21 mouse cellular contexts compared by ENCODE assay signal in genomic region chr2:49940372-49940771, GRCm38 (mm10).
A peak's percentile ranks its signal among the peaks of the same experiment; 100 is the strongest.
DNase-seq lines count a peak whose midpoint lies in the region; ATAC-seq and TF ChIP-seq lines count a peak whose summit lies in the region.
"Had no signal": no experiment of that assay in that cellular context is flagged by ENCODE, and none has a peak within 500 bp of the region (broad histone marks: within the 10 kb centered on the region; RNA-seq: fewer than 3 reads in every experiment).

No protein-coding gene starts in this region.

- H3K4me2 ChIP-seq in embryonic facial prominence, embryonic 14.5 days (ENCODE audit: low read depth, low read length): no peak overlapping the region
- no peak overlapping the region for H3K4me2 ChIP-seq in heart, postnatal 0 days (ENCODE audit: low read depth, low read length)
- no peak overlapping the region for H3K4me2 ChIP-seq in lung, postnatal 0 days (replicated peaks; ENCODE audit: low read depth, low read length)
- H3K4me2 ChIP-seq: forebrain, embryonic 15.5 days; hindbrain, embryonic 13.5 days; liver, embryonic 12.5 days; midbrain, embryonic 15.5 days; stomach, embryonic 15.5 days had no signal

- no peak overlapping the region for H3K9ac ChIP-seq in embryonic facial prominence, embryonic 14.5 days (ENCODE audit: low read depth, low read length)
- H3K9ac ChIP-seq in heart, postnatal 0 days (replicated peaks; ENCODE audit: low read depth, low read length): no peak overlapping the region
- H3K9ac ChIP-seq in lung, postnatal 0 days (replicated peaks; ENCODE audit: low read depth): no peak overlapping the region
- H3K9ac ChIP-seq: forebrain, embryonic 15.5 days; hindbrain, embryonic 13.5 days; liver, embryonic 12.5 days; midbrain, embryonic 15.5 days; stomach, embryonic 15.5 days had no signal

- no peaks in the 10 kb centered on the region for H3K36me3 ChIP-seq in embryonic facial prominence, embryonic 14.5 days (ENCODE audit: control insufficient read depth, insufficient read depth, low read length)
- no peaks in the 10 kb centered on the region for H3K36me3 ChIP-seq in embryonic facial prominence, embryonic 10.5 days (replicated peaks)
- no peaks in the 10 kb centered on the region for H3K36me3 ChIP-seq in heart, postnatal 0 days (replicated peaks; ENCODE audit: control insufficient read depth, insufficient read depth, low read length)
- no peaks in the 10 kb centered on the region for H3K36me3 ChIP-seq in lung, postnatal 0 days (ENCODE audit: insufficient read depth, low read length)
- H3K36me3 ChIP-seq: forebrain, embryonic 15.5 days; G1E; hindbrain, embryonic 13.5 days; liver, embryonic 12.5 days; midbrain, embryonic 15.5 days; stomach, embryonic 15.5 days had no signal

- H3K4me1 ChIP-seq in embryonic facial prominence, embryonic 14.5 days (ENCODE audit: control insufficient read depth, insufficient read depth, low read length): no peaks in the 10 kb centered on the region
- H3K4me1 ChIP-seq in embryonic facial prominence, embryonic 10.5 days: no peaks in the 10 kb centered on the region
- no peaks in the 10 kb centered on the region for H3K4me1 ChIP-seq in heart, postnatal 0 days (ENCODE audit: control insufficient read depth, insufficient read depth)
- H3K4me1 ChIP-seq in lung, postnatal 0 days (ENCODE audit: insufficient read depth, low read depth, low read length): no peaks in the 10 kb centered on the region
- H3K4me1 ChIP-seq: forebrain, embryonic 15.5 days; hindbrain, embryonic 13.5 days; liver, embryonic 12.5 days; midbrain, embryonic 15.5 days; stomach, embryonic 15.5 days had no signal

- intact Hi-C loops in heart, postnatal 25 days (cut with DNase I): no loop called here

- no peak for TF ChIP-seq POLR2A in brain, embryonic 14.5 days (IDR thresholded peaks at IDR 0.05; ENCODE audit: borderline replicate concordance, extremely low read depth, insufficient read depth, insufficient read length, poor library complexity, severe bottlenecking)

- peak; percentile 60 for DNase-seq in embryonic facial prominence, embryonic 14.5 days (ENCODE audit: low spot score)
- no peak for DNase-seq in embryonic facial prominence, embryonic 10.5 days (ENCODE audit: low spot score)
- DNase-seq in heart, postnatal 0 days (ENCODE audit: low spot score): no peak
- DNase-seq in heart, postnatal 25 days (ENCODE audit: low spot score): no peak
- DNase-seq in lung, postnatal 0 days (ENCODE audit: low spot score): peak; percentile 12
- no peak for DNase-seq in lung, postnatal 4 days
- peak; percentile 64 for DNase-seq in brain, embryonic 14.5 days (ENCODE audit: low read depth)
- DNase-seq in cerebellum, postnatal 14 days: no peak
- DNase-seq: cerebellum, adult 9-11 months; embryo, embryonic 11 days; kidney, adult 9 months; kidney, postnatal 36 days; retina, postnatal 1 day; thymus, adult 18-20 months; thymus, postnatal 4 days had no signal

- no peak for TF ChIP-seq EP300 in heart, postnatal 0 days (IDR thresholded peaks at IDR 0.05; ENCODE audit: low read depth)
- TF ChIP-seq EP300 in lung, postnatal 0 days (IDR thresholded peaks at IDR 0.05): no peak

- no peaks in the 10 kb centered on the region for H3K27me3 ChIP-seq in embryonic facial prominence, embryonic 14.5 days (replicated peaks; ENCODE audit: control insufficient read depth, insufficient read depth, low read length)
- H3K27me3 ChIP-seq in embryonic facial prominence, embryonic 10.5 days (replicated peaks; ENCODE audit: low read depth, poor library complexity, severe bottlenecking): no peaks in the 10 kb centered on the region
- H3K27me3 ChIP-seq in heart, postnatal 0 days (ENCODE audit: control insufficient read depth, insufficient read depth, low read length): no peaks in the 10 kb centered on the region
- no peaks in the 10 kb centered on the region for H3K27me3 ChIP-seq in lung, postnatal 0 days (replicated peaks; ENCODE audit: insufficient read depth, low read length)
- H3K27me3 ChIP-seq: forebrain, embryonic 15.5 days; hindbrain, embryonic 13.5 days; liver, embryonic 12.5 days; midbrain, embryonic 15.5 days; stomach, embryonic 15.5 days had no signal

- no peak for TF ChIP-seq CTCF in heart, postnatal 0 days (IDR thresholded peaks at IDR 0.05; ENCODE audit: low read depth)
- no peak for TF ChIP-seq CTCF in lung, postnatal 0 days (IDR thresholded peaks at IDR 0.05)
- TF ChIP-seq CTCF in brain, embryonic 14.5 days (IDR thresholded peaks at IDR 0.05; ENCODE audit: borderline replicate concordance, extremely low read depth, insufficient read depth, insufficient read length): no peak

- no peaks in the 10 kb centered on the region for H3K9me3 ChIP-seq in embryonic facial prominence, embryonic 14.5 days (ENCODE audit: control insufficient read depth, low read length)
- no peaks in the 10 kb centered on the region for H3K9me3 ChIP-seq in embryonic facial prominence, embryonic 10.5 days
- no peaks in the 10 kb centered on the region for H3K9me3 ChIP-seq in heart, postnatal 0 days (replicated peaks; ENCODE audit: control insufficient read depth, low read length)
- H3K9me3 ChIP-seq in lung, postnatal 0 days (ENCODE audit: low read length): no peaks in the 10 kb centered on the region
- H3K9me3 ChIP-seq: forebrain, embryonic 15.5 days; hindbrain, embryonic 13.5 days; liver, embryonic 12.5 days; midbrain, embryonic 15.5 days; stomach, embryonic 15.5 days had no signal

- no peak overlapping the region for H3K27ac ChIP-seq in embryonic facial prominence, embryonic 14.5 days (replicated peaks; ENCODE audit: low read depth, low read length)
- no peak overlapping the region for H3K27ac ChIP-seq in embryonic facial prominence, embryonic 10.5 days (replicated peaks)
- H3K27ac ChIP-seq in heart, postnatal 0 days (ENCODE audit: low read depth): no peak overlapping the region
- no peak overlapping the region for H3K27ac ChIP-seq in lung, postnatal 0 days (ENCODE audit: low read length)
- H3K27ac ChIP-seq: forebrain, embryonic 15.5 days; hindbrain, embryonic 13.5 days; liver, embryonic 12.5 days; midbrain, embryonic 15.5 days; stomach, embryonic 15.5 days had no signal

- no peak overlapping the region for H3K4me3 ChIP-seq in embryonic facial prominence, embryonic 14.5 days (ENCODE audit: low read depth, low read length)
- H3K4me3 ChIP-seq in embryonic facial prominence, embryonic 10.5 days: no peak overlapping the region
- no peak overlapping the region for H3K4me3 ChIP-seq in heart, postnatal 0 days (ENCODE audit: low read depth, low read length)
- no peak overlapping the region for H3K4me3 ChIP-seq in lung, postnatal 0 days (ENCODE audit: low read depth, low read length)
- H3K4me3 ChIP-seq: forebrain, embryonic 15.5 days; hindbrain, embryonic 13.5 days; liver, embryonic 12.5 days; midbrain, embryonic 15.5 days; stomach, embryonic 15.5 days had no signal

- 70% methylated on average over 6 of the region's 6 CpGs for WGBS in embryonic facial prominence, embryonic 14.5 days
- WGBS in embryonic facial prominence, embryonic 10.5 days: 88% methylated on average over 6 of the region's 6 CpGs
- WGBS in heart, postnatal 0 days: 49% methylated on average over 6 of the region's 6 CpGs
- WGBS in lung, postnatal 0 days: 68% methylated on average over 6 of the region's 6 CpGs

- no peak for ATAC-seq in embryonic facial prominence, embryonic 14.5 days (ENCODE audit: low read depth)
- 0 out of 2 replicates have a peak, but pooled peaks have one; percentile 30 for ATAC-seq in heart, postnatal 0 days (ENCODE audit: insufficient read depth, low read depth)
- no peak for ATAC-seq in lung, postnatal 0 days
- ATAC-seq: forebrain, embryonic 15.5 days; liver, embryonic 12.5 days; midbrain, embryonic 15.5 days had no signal

Comparison
In these comparisons a context has a peak if more than half of its experiments do, and no peak if none do; other contexts are left out.
1. DNase-seq: peak in embryonic facial prominence, embryonic 14.5 days (single experiment), lung, postnatal 0 days (single experiment) and brain, embryonic 14.5 days (single experiment); none in embryonic facial prominence, embryonic 10.5 days (single experiment), heart, postnatal 0 days (single experiment), heart, postnatal 25 days (single experiment), lung, postnatal 4 days (0 of 2) and cerebellum, postnatal 14 days (0 of 2).